Mouse (Mus musculus) hindbrain, embryonic 11.5 days (tissue): ENCODE results near the gene Socs2. TPM values are rescaled to one million over a fixed set of nuclear protein-coding genes. Genes with fewer than 3 reads are reported as not detected.

Experiments
- ATAC-seq: fragments of 200-750 bp; cut with Nextera tagmentation; 2 replicates; pipeline ENCODE4 v1.8.0; 2017; ENCODE audit warnings: mild to moderate bottlenecking, moderate TSS enrichment, moderate library complexity; ENCODE audit not compliant: low FRiP score
- DNase-seq: peaks from one replicate; pipeline ENCODE4 v3.0.0-alpha.2; 2015; ENCODE audit warnings: low spot score
- H3K27ac ChIP-seq: fragments of 300-500 bp; sonication (generic); 2 replicates; pipeline ENCODE4 v1.5.1; 2014; ENCODE audit warnings: mild to moderate bottlenecking, low read depth, low read length
- H3K27me3 ChIP-seq: fragments of 300-500 bp; sonication (generic); 2 replicates; pipeline ENCODE4 v1.6.1; 2014; ENCODE audit warnings: mild to moderate bottlenecking, low read length, moderate library complexity, mixed read lengths; ENCODE audit not compliant: control insufficient read depth, insufficient read depth
- H3K36me3 ChIP-seq: fragments of 300-500 bp; sonication (generic); 2 replicates; pipeline ENCODE4 v1.6.1; 2014; ENCODE audit warnings: mild to moderate bottlenecking, low read length, moderate library complexity, mixed read lengths; ENCODE audit not compliant: control insufficient read depth, insufficient read depth
- H3K4me1 ChIP-seq: fragments of 300-500 bp; sonication (generic); replicated peaks from 2 replicates; pipeline ENCODE4 v1.6.1; 2014; ENCODE audit warnings: low read length, mixed read lengths; ENCODE audit not compliant: control insufficient read depth, insufficient read depth
- H3K4me2 ChIP-seq: fragments of 300-500 bp; sonication (generic); replicated peaks from 2 replicates; pipeline ENCODE4 v1.6.1; 2014; ENCODE audit warnings: mild to moderate bottlenecking, low read depth, low read length
- H3K4me3 ChIP-seq: fragments of 300-500 bp; sonication (generic); 2 replicates; pipeline ENCODE4 v1.5.1; 2014; ENCODE audit warnings: low read depth, low read length
- H3K9ac ChIP-seq: fragments of 300-500 bp; sonication (generic); 2 replicates; pipeline ENCODE4 v1.6.1; 2014; ENCODE audit warnings: low read depth, low read length
- H3K9me3 ChIP-seq: fragments of 300-500 bp; sonication (generic); 2 replicates; pipeline ENCODE4 v1.6.1; 2016; ENCODE audit warnings: low read length; ENCODE audit not compliant: control insufficient read depth
- WGBS: fragments of 180-500 bp; shearing (Covaris S2); extraction: QIAGEN DNeasy Blood & Tissue Kit; methylation state at CpG from one replicate; pipeline ENCODE4 v1.1.7; 2014; 5-methylcytosine and 5-hydroxymethylcytosine counted together
- polyA plus RNA-seq: library from polyadenylated mRNA; unstranded; fragments of >200 nt; fragmentation: Nextera tagmentation; extraction: Ambion mirVana; gene quantifications from 2 replicates; pipeline ENCODE4 v1.2.1, GENCODE M21; 2014

Gene Socs2
- polyA plus RNA-seq, 1 experiment from 2014 or later, result 58.2 TPM

DNA sequence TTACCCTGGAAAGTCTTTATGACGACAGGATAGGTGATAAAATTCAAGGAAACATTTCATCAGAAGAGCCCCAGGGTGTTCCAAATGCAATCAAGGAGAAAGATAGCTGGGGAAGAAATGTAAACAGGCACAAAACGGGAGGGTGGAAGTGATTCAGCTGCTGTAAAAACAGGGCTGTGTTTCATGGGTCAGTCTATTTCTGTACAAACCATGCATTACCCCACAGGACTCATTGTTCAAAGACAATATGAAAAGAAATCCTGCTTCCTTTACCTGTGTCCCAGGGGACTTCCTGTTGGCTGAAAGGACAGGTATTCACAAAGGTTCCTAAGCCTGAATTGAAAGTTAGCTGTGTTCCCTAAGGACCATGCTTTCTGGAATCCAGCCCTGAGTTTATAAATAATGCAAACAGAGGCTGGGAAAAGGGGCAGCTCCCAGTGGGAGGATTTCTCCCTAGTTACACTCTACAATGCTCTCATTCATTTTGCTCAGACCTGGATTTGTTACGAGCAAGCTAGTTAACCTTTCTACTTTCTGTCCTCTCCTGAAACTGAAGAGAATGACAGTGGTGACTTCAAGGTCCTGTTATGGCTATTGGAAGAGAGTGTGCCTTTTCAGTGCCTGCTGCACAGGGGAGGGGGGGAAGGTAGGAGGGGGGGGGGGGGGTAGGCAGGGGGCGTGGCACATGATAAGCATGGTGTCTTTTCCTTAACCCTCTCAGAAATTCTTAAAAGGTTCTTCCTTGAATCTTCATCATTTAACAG lies 80.0 kb downstream of the Socs2 start:
- Histone ChIP-seq H3K4me3 (no peak overlapping the region), H3K36me3 (no peaks in the 10 kb centered on the region), H3K27me3 (no peaks in the 10 kb centered on the region), H3K4me1 (0 out of 2 replicates have a peak, but pooled peaks cover 3% of the 10 kb centered on the region), H3K9me3 (no peaks in the 10 kb centered on the region), H3K9ac (no peak overlapping the region), H3K27ac (no peak overlapping the region), H3K4me2 (no peak overlapping the region)
- DNase-seq, result peak; percentile 18
- ATAC-seq, result peak; percentile 40
- 34% methylated on average over 4 of the region's 4 CpGs for WGBS

Other genes with a start within 250 kb of the Socs2 start
- 16.0 and 17.6 TPM in 2 replicates for gene Cradd, start 93.0 kb downstream of the Socs2 start, polyA plus RNA-seq
- gene Mrpl42, start 84.8 kb upstream of the Socs2 start, polyA plus RNA-seq, result 297 and 300 TPM in 2 replicates
- 471 and 495 TPM in 2 replicates for gene Ube2n, start 98.0 kb upstream of the Socs2 start, polyA plus RNA-seq
- 120 and 133 TPM in 2 replicates for gene Nudt4, start 147.0 kb upstream of the Socs2 start, polyA plus RNA-seq